Mouse (Mus musculus): Measurements from ENCODE around the gene Zfp119a.
"Not testable (repeated sequence)": the region's sequence is repeated elsewhere in the genome, so short reads cannot be mapped to it uniquely, and the experiment has no call there.

The Zfp119a gene

GRCm38 (mm10) chr17:55878636-55879369, at the start of gene Zfp119a:
TSS of gene Zfp119a (minus strand) at chr17:55878930.
- in situ Hi-C loops (cut with MboI, MseI) = loop anchor here (5.0 kb wide), 2 partner anchors 53 to 177 kb away; no protein-coding TSS in a partner anchor

DNA sequence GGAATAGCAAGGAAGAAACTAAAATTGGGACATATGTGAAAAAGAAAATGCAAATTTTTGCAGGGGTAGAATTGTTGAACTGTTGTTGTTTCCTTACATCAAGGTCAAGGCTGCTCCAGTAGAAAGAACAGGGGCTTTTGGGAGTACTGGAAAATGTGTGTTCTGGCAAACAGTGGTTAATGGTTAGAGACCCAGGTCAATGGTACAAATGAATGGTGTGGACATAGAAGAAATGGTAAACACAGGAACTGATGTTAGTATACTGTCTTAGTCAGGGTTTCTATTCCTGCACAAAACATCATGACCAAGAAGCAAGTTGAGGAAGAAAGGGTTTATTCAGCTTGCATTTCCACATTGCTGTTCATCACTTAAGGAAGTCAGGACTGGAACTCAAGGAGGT, 27.9 kb upstream of the Zfp119a start:
- in situ Hi-C loops (cut with MboI, MseI) = no loop called here

DNA sequence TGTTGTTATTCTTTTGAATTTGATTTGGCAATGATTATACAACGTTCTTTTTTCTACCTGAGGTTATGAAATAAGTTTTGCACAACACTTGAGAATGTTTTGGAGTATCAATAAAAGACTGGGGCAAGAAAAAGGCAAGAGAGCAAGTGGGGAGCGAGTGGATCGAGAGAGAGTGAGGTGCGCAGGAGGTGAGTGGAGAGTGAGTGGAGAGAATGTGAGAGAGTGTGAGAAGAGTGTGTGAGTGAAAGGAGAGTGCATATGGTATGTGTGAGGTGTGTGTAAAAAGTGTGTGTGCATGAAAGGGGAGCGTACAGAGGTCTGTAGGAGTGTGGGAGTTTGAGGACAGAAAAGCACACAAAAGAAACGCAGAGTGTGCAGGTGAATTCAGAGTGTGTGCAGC, 25.4 kb upstream of the Zfp119a start:
- in situ Hi-C loops (cut with MboI, MseI) = no loop called here

DNA sequence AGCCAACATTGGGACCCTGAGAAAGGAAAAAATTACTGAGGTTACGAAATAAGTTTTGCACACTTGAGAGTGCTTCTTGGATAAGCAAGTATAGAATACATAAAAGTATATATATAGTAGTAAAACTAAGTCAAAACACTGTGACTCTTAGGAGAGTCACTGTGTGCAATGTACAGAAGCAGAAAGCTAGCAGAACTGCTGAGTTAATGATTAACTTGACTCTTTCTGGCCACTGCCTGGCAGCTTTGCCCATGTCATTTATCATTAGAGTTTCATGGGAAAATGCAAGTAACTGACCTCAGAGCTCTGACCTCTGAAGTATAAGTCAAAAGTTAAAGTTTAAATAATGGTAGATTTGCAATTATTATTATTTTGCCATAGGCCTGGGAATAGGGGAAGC, 25.0 kb upstream of the Zfp119a start:
- in situ Hi-C loops (cut with MboI, MseI) = no loop called here

- in situ Hi-C loops (cut with MboI, MseI) = no loop called here
Measured at GRCm38 (mm10) chr17:55903087-55903486, 24.4 kb upstream of the Zfp119a start.

DNA sequence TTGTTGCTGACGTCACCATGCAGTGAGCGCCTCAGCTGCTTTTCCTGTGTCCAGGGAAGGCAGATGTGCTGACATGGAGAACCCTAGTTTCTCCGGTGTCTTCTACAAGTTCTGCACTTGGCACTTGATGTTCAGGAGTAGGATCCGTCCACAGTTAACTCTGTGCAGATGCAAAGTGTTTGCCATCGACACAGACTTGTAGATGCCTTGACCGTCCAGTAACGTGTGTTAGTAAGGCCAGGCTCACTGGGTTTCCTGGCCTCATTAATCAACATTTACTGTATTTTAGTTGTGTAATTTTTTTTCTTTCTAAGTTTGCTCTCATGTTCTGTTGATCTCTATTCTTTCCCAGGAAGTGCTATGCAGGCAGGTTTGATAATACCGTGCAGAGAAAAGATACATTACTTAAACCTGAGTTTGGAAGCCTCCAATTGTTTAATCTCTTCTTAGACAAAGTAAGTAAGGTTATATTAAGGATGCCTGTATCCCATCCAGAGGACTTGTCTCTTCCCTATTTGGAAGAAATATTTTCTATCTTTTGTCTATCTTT, 13.8 kb upstream of the Zfp119a start:
- in situ Hi-C loops (cut with MboI, MseI) = not testable (repeated sequence)

DNA sequence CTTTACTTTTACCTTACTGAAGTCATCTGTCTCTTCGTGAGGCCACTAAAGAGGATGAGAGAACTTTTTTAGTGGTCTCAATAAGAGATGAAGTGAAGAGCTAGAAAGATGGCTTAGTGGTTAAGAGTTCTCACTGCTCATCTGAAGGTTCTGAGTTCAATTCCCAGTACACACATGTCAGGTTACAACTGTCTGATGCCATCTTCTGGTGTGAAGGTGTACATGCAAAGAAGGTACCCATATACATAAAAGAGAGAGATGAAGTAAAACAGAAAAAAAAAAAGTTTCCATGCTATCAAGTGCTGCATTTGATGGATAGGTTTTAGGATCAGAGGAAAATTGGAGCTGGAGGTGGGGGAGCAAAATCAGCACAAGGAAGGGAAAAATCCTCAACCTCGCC, 6.2 kb upstream of the Zfp119a start:
- in situ Hi-C loops (cut with MboI, MseI) = loop anchor here (10.0 kb wide), 1 partner anchor 580 kb away; no protein-coding TSS in a partner anchor

GRCm38 (mm10) chr17:55883631-55884030, 4.9 kb upstream of the Zfp119a start:
- in situ Hi-C loops (cut with MboI, MseI) = loop anchor here (10.0 kb wide), 1 partner anchor 581 kb away; no protein-coding TSS in a partner anchor

DNA sequence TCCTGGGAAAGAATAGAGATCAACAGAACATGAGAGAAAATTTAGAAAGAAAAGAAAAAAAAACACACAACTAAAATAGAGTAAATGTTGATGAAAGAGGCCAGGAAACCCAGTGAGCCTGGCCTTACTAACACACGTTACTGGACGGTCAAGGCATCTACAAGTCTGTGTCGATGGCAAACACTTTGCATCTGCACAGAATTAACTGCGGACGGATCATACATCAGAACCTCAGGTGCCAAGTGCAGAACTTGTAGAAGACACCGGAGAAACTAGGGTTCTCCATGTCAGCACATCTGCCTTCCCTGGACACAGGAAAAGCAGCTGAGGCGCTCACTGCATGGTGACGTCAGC, 471 bp downstream of the Zfp119a start:
- in situ Hi-C loops (cut with MboI, MseI) = loop anchor here (5.0 kb wide), 2 partner anchors 54 to 176 kb away; no protein-coding TSS in a partner anchor

DNA sequence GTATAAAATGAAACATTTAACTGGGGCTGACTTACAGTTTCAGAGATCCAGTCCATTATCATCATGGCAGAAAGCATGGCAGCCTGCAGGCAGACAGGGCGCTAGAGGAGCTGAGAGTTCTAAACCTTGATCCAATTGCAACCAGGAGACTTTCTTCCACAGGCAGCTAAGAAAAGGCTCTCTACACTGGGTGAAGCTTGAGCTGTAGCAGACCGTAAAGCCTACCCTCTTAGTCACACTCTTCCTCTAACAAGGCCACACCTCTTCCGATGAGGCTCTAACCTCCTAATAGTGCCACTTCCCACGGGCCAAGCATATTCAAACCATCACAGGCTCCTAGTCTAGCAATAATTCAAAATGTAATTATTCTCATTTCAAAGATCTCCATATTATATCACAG, 1.5 kb downstream of the Zfp119a start:
- in situ Hi-C loops (cut with MboI, MseI) = loop anchor here (5.0 kb wide), 2 partner anchors 55 to 175 kb away; no protein-coding TSS in a partner anchor

DNA sequence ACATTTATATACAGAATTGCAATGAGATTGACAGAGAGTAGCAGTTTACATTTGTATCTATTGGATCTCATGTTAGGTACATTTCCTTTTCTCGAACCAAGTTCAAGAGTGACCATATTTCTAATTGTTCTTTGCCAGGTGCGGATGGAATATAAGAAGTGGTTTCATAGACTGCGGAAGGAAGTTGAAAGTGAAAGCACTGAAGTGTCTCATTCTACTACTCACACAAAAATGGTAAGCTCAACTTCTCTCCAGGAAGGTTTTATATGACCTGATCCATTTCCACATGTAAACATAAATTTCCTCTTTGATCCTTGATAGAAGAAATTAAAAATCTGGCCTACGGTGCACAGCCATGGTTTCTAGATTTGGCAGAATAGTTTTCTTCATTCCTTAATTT, 35.7 kb downstream of the Zfp119a start:
- in situ Hi-C loops (cut with MboI, MseI) = no loop called here

- in situ Hi-C loops (cut with MboI, MseI) = no loop called here
Measured at GRCm38 (mm10) chr17:55821566-55821965, 57.2 kb downstream of the Zfp119a start.

GRCm38 (mm10) chr17:55816853-55817252, 61.9 kb downstream of the Zfp119a start:
- in situ Hi-C loops (cut with MboI, MseI) = no loop called here

Data from regulatory T cell (primary cell).